ENCODE assay signal across 1 mouse cellular context in genomic region chr4:136088971-136089747, GRCm38 (mm10).
A peak's percentile ranks its signal among the peaks of the same experiment; 100 is the strongest.
TF ChIP-seq lines count a peak whose summit lies in the region.

No protein-coding gene starts in this region.

TF ChIP-seq in CH12.LX, 34 proteins besides CTCF, POLR2A, EP300 and RAD21 (continued from another document):
- TF ChIP-seq E2F4 (IDR thresholded peaks at IDR 0.05; ENCODE audit: insufficient replicate concordance, low read depth, low read length), result no peak
- TF ChIP-seq CHD1 (IDR thresholded peaks at IDR 0.05; ENCODE audit: low read depth, low read length), result peak; percentile 59; the same call in 1 of the 2 replicates
- TF ChIP-seq HCFC1 (IDR thresholded peaks at IDR 0.05; ENCODE audit: low read depth, low read length), result peak; percentile 19
- 0 out of 2 replicates have a peak, but pooled peaks have one; percentile 30 for TF ChIP-seq JUN (IDR thresholded peaks at IDR 0.05; ENCODE audit: insufficient read depth, low read depth, low read length)
- TF ChIP-seq MXI1 (IDR thresholded peaks at IDR 0.05; ENCODE audit: low read depth, low read length), result no peak
- no peak for TF ChIP-seq POLR2AphosphoS2 (IDR thresholded peaks at IDR 0.05; ENCODE audit: low read depth, low read length)
- no peak for TF ChIP-seq KAT2A (IDR thresholded peaks at IDR 0.05; ENCODE audit: insufficient replicate concordance, low read length)
- TF ChIP-seq MAFK (IDR thresholded peaks at IDR 0.05; ENCODE audit: insufficient replicate concordance, low read length), result peak; percentile 88
- TF ChIP-seq USF2 (conservative IDR thresholded peaks at IDR 0.05; ENCODE audit: low read depth, low read length), result no peak
- TF ChIP-seq MEF2A (IDR thresholded peaks at IDR 0.05; ENCODE audit: borderline replicate concordance, low read depth, low read length), result peak; percentile 98
- peak; percentile 91 for TF ChIP-seq RCOR1 (conservative IDR thresholded peaks at IDR 0.05; ENCODE audit: low read depth, low read length)
- peak; percentile 94 for TF ChIP-seq BHLHE40 (IDR thresholded peaks at IDR 0.05; ENCODE audit: low read depth, low read length)
- peak; percentile 100 for TF ChIP-seq MAZ (IDR thresholded peaks at IDR 0.05; ENCODE audit: low read depth, low read length)
- TF ChIP-seq NRF1 (IDR thresholded peaks at IDR 0.05; ENCODE audit: low read depth, low read length), result peak; percentile 64
- peak; percentile 98 for TF ChIP-seq IRF4 (IDR thresholded peaks at IDR 0.05; ENCODE audit: low read depth, low read length)
- TF ChIP-seq GABPA (IDR thresholded peaks at IDR 0.05; ENCODE audit: insufficient replicate concordance, low read depth, low read length), result no peak
- 0 out of 2 replicates have a peak, but pooled peaks have one; percentile 12 for TF ChIP-seq JUND (conservative IDR thresholded peaks at IDR 0.05; ENCODE audit: low read depth, low read length)
- TF ChIP-seq PAX5 (IDR thresholded peaks at IDR 0.05; ENCODE audit: low read length), result no peak
- peak; percentile 35; the same call in 1 of the 2 replicates for TF ChIP-seq UBTF (IDR thresholded peaks at IDR 0.05; ENCODE audit: low read depth, low read length)
